Mouse (Mus musculus): ENCODE measurements around the gene Papss2. TPM values are rescaled to one million over a fixed set of nuclear protein-coding genes. Genes with fewer than 3 reads are reported as not detected.

The Papss2 gene
- total RNA-seq, 2 experiments from 2014 or later, result 11.3 to 13.8 TPM

GRCm38 (mm10) chr19:32593870-32594269, 1.7 kb upstream of the Papss2 start:
- DNase-seq, result no peak
- intact Hi-C loops (cut with DNase I; ENCODE audit: low total_unique reads), result no loop called here

DNA sequence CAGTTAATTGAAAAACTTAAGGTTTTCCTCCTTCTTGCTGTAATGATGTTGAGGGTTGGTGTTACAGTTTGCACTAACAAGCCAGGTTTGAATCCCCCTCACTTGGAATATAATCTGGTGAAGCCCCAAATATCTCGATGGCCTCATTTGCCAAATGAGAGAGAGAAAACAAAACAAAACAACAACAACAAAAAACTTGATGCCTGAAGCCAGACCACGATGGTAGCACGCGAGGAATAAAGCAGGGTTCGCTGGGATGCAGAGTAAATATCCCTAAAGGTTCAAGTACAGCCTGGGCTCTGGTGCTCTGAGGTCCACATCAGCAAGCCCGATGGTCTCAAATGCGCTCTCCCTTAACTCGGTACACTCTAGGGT, 472 bp upstream of the Papss2 start:
- DNase-seq, result no peak
- intact Hi-C loops (cut with DNase I; ENCODE audit: low total_unique reads), result no loop called here

DNA sequence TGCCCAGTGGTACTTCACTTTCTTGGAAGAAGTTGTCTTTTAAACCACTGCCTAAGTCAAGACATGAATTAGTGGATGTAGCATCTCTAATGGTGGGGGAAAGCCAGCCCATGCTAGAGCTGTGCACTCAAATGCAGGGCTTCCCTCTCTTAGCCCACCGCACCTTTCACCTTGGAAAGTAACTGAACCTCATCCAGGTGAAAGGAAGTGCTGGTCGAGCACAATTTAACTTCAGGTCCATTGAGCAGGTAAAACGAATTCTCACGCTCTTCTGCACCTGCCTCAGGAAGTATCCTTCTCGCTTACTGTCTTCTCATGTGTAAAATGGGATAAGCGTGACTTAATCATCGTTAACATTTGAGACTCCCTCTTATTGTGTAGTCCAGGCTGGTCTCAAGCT, 3.4 kb downstream of the Papss2 start:
- intact Hi-C loops (cut with DNase I; ENCODE audit: low total_unique reads), result no loop called here
- no peak for DNase-seq

GRCm38 (mm10) chr19:32599436-32599835, 3.8 kb downstream of the Papss2 start:
- DNase-seq, result no peak
- intact Hi-C loops (cut with DNase I; ENCODE audit: low total_unique reads), result no loop called here

DNA sequence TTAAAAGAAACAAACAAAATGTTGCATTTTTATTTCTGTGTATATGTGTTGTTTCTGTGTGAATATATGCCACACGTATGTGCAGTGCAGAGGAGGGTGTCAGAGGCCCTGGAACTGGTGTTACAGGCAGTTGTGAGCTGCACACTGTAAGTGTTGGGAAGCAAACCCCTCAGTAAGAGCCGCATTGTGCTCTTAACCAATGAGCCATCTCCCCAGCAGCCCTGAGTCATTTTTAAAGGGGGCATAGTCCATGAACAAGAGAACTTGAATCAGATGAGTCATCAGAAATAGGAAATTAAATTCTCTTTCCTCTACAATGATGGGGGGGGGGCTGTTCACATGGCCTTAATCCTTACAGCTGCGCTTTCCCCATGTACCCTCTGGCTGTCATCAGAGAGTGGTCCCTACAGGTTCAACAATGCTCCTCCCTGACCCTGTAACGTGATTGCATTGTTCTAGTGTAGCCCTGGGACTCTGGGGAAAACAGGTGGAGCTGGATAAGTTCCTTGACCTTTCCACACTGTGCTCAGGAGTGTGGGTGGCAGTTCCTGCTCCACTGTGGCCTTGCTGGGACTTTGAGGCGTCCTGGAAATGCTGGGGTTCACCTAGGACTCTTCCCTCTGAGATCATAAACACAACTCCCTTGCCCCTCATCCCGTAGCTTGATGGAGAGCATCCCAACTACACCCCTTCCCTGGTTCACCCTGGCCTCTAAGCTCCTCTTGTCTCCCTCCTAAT, 5.6 kb downstream of the Papss2 start:
- no peak for DNase-seq
- intact Hi-C loops (cut with DNase I; ENCODE audit: low total_unique reads), result no loop called here

- DNase-seq, result no peak
- intact Hi-C loops (cut with DNase I; ENCODE audit: low total_unique reads), result no loop called here
These were observed 7.9 kb downstream of the Papss2 start for GRCm38 (mm10) chr19:32603466-32603865.

GRCm38 (mm10) chr19:32604127-32604526, 8.5 kb downstream of the Papss2 start:
- intact Hi-C loops (cut with DNase I; ENCODE audit: low total_unique reads), result no loop called here
- DNase-seq, result no peak

GRCm38 (mm10) chr19:32604563-32605252, 9.1 kb downstream of the Papss2 start:
- DNase-seq, result no peak
- intact Hi-C loops (cut with DNase I; ENCODE audit: low total_unique reads), result no loop called here

GRCm38 (mm10) chr19:32606227-32606827, 10.7 kb downstream of the Papss2 start:
- DNase-seq, result no peak
- intact Hi-C loops (cut with DNase I; ENCODE audit: low total_unique reads), result no loop called here

GRCm38 (mm10) chr19:32607036-32607435, 11.4 kb downstream of the Papss2 start:
- no peak for DNase-seq
- intact Hi-C loops (cut with DNase I; ENCODE audit: low total_unique reads), result no loop called here

- intact Hi-C loops (cut with DNase I; ENCODE audit: low total_unique reads), result no loop called here
- no peak for DNase-seq
These were observed 15.9 kb downstream of the Papss2 start for GRCm38 (mm10) chr19:32611386-32612092.

DNA sequence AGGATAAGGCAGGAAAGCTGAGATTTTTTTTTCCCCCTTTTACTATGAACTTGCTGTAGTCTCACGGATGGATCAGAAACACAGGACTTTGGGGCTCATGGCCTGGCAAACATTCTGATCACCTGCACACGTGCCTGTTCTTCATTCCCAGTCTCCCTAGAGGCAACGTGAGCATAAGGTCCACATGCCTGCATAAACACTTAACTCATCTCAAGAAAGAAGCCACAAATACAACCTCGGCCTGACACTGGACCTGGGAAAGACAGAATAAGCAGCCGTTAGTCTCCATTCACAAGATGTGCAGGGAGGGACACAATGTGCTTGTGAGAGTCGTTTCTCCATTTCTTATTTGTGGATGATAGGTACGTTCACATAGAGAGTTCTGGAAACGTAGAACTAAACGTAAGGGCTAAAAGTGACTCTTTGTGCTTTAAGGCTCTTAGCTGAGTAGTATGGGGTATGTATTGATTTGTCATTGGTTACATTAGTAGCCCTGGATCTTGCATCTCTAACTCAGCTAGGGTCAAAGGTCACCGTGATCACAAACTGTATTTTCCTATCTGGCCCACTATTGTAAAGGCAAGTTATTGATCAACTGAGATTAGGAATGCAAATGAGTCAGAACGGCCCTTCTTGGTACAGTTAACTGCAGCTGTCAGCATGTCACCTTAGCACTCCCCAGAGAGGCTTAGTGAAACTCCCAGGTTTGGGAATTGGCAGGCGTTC, 18.6 kb downstream of the Papss2 start:
- no peak for DNase-seq
- intact Hi-C loops (cut with DNase I; ENCODE audit: low total_unique reads), result no loop called here

- no peak for DNase-seq
- intact Hi-C loops (cut with DNase I; ENCODE audit: low total_unique reads), result no loop called here
These were observed 19.1 kb downstream of the Papss2 start for GRCm38 (mm10) chr19:32614772-32615099.

- intact Hi-C loops (cut with DNase I; ENCODE audit: low total_unique reads), result no loop called here
- DNase-seq, result no peak
These were observed 21.1 kb downstream of the Papss2 start for GRCm38 (mm10) chr19:32616646-32617045.

- intact Hi-C loops (cut with DNase I; ENCODE audit: low total_unique reads), result no loop called here
- no peak for DNase-seq
These were observed 24.1 kb downstream of the Papss2 start for GRCm38 (mm10) chr19:32619739-32620138.

DNA sequence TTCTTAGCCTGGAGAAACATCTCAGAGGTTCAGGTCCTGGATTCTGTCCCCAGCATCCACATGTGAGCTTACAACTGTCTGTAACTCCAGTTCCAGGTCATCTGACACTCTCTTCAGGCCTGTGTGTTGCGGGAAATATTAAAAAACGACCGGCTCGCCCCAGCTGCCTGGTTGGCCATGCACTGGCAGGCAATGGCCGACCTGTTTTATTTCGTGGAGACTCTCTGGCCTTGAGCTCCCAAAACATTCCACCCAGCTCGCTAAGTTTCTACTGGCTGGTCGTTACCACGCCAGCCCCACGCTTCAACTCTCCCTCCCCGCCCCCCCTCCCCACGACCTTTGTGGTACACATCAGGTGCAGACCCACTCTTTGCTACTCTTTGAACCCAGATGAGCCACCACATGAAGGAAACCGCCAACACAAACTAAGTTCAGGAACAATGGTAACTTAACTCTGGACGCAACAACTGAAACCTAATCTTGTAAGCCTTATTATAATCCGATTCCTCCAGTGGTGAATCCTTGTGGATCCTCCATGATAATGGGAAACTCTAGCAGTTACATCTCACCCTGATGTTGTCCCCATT, 25.4 kb downstream of the Papss2 start:
- intact Hi-C loops (cut with DNase I; ENCODE audit: low total_unique reads), result no loop called here
- DNase-seq, result no peak

DNA sequence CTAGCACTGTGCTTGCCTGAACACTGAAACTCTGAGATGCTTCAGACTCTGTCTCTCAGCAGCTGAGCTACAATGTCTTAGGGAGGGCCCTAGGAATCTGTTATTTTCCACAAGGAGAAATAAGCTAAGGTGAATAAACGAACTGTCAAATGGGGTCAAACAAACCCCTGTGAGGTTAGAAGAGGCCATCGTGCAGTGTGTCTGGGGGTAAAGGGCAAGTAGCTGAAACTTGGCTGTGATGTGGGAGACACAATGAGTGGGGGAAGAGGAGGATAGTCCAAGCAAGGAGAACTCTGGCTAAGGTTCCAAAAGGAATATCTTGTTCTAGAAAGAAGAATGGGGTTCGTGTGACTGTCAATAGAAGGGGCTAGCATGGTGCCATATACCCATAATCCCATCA, 26.6 kb downstream of the Papss2 start:
- intact Hi-C loops (cut with DNase I; ENCODE audit: low total_unique reads), result no loop called here
- DNase-seq, result no peak

- intact Hi-C loops (cut with DNase I; ENCODE audit: low total_unique reads), result no loop called here
- DNase-seq, result no peak
These were observed 31.3 kb downstream of the Papss2 start for GRCm38 (mm10) chr19:32626768-32627331.

- DNase-seq, result no peak
- intact Hi-C loops (cut with DNase I; ENCODE audit: low total_unique reads), result no loop called here
These were observed 32.0 kb downstream of the Papss2 start for GRCm38 (mm10) chr19:32627631-32628030.
